Mouse (Mus musculus): ENCODE results near the gene Lrmp. TPM values are rescaled to one million over a fixed set of nuclear protein-coding genes. Genes with fewer than 3 reads are reported as not detected.

Lrmp gene
- polyA plus RNA-seq, 1 experiment from 2014 or later: 0.35 TPM

Other genes starting within 250 kb of the Lrmp start
- 108 and 110 TPM in 2 replicates for gene Bcat1, start 39.5 kb upstream of the Lrmp start, polyA plus RNA-seq (2015; fragmentation: Nextera tagmentation; extraction: Ambion mirVana)
- gene Casc1, start 95.4 kb downstream of the Lrmp start, polyA plus RNA-seq (2015; fragmentation: Nextera tagmentation; extraction: Ambion mirVana): 0.71 and 0.81 TPM in 2 replicates
- gene Etfrf1, start 95.5 kb downstream of the Lrmp start, polyA plus RNA-seq (2015; fragmentation: Nextera tagmentation; extraction: Ambion mirVana): 24.3 and 25.9 TPM in 2 replicates
- gene Kras, start 134.6 kb downstream of the Lrmp start, polyA plus RNA-seq (2015; fragmentation: Nextera tagmentation; extraction: Ambion mirVana): 127 and 130 TPM in 2 replicates